Mouse (Mus musculus) small intestine, adult 2 months (tissue): Measurements from ENCODE around the gene Acaca.

ENCODE experiments used
- CTCF ChIP-seq: fragments of 200-500 bp; IDR thresholded peaks from 2 replicates; pipeline ENCODE4 v1.5.1; 2012; ENCODE audit warnings: low read depth, mild to moderate bottlenecking, control low read depth, inconsistent platforms, low read length, moderate library complexity, mixed read lengths; ENCODE audit not compliant: insufficient replicate concordance, insufficient read length; ENCODE audit errors: extremely low read depth
- POLR2A ChIP-seq: fragments of 200-500 bp; IDR thresholded peaks from 2 replicates; pipeline ENCODE4 v1.6.1; 2012; ENCODE audit warnings: low read depth, mild to moderate bottlenecking, control low read depth, inconsistent platforms, low read length, moderate library complexity

GRCm38 (mm10) chr11:84282944-84283703 lies 153.7 kb downstream of the Acaca start:
- no peak for TF ChIP-seq POLR2A
- no peak for TF ChIP-seq CTCF
